Mouse (Mus musculus) E14TG2a.4 (cell line): ENCODE measurements around the gene Brip1.

Experiments
- CTCF ChIP-seq: conservative IDR thresholded peaks from 2 replicates; pipeline ENCODE4 v1.5.1; 2014; ENCODE audit warnings: low read length
- NANOG ChIP-seq: IDR thresholded peaks from 2 replicates; pipeline ENCODE4 v1.6.1; 2014; ENCODE audit warnings: borderline replicate concordance, low read length, mixed read lengths
- POU5F1 ChIP-seq: IDR thresholded peaks from 2 replicates; pipeline ENCODE4 v1.6.1; 2014; ENCODE audit warnings: low read length, borderline replicate concordance

DNA sequence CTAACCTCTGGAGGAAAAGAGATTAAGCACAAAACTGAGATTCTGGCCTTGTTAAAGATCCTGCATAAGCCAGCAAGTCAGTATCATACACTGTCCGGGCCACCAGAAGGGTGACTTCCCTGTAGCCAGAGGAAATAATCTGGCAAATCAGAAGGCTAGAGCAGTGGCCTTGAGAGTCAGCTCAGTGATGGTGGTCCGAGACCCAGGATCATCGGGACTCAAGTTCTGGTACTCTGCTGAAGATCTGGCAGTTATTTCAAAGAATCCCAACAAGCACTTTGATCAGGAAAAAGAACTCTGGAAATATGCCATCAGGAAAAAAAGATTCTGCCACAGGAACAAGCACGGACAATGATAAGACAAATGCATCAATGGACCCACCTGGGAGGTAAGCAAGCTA, 4.9 kb upstream of the Brip1 start:
- TF ChIP-seq CTCF, result no peak
- no peak for TF ChIP-seq NANOG
- TF ChIP-seq POU5F1, result no peak
